Mouse (Mus musculus) embryonic fibroblast, embryonic 13.5 days (primary cell): Measurements from ENCODE around the gene Lrrc4b. TPM values are rescaled to one million over a fixed set of nuclear protein-coding genes. Genes with fewer than 3 reads are reported as not detected.

Source experiments
- H3K27ac ChIP-seq: 2 replicates; pipeline ENCODE4 v1.5.1; 2012; ENCODE audit warnings: low read length, control low read depth, inconsistent platforms; ENCODE audit not compliant: insufficient read depth
- H3K4me1 ChIP-seq: 2 replicates; pipeline ENCODE4 v1.6.1; 2011; ENCODE audit warnings: low read length; ENCODE audit not compliant: control insufficient read depth, insufficient read depth
- H3K4me3 ChIP-seq: 2 replicates; pipeline ENCODE4 v1.5.1; 2011; ENCODE audit warnings: mild to moderate bottlenecking, control low read depth, low read length; ENCODE audit not compliant: insufficient read depth
- CTCF ChIP-seq: IDR thresholded peaks from 2 replicates; pipeline ENCODE4 v1.5.1; 2011; ENCODE audit warnings: mild to moderate bottlenecking, control low read depth, low read length, moderate library complexity, borderline replicate concordance; ENCODE audit not compliant: insufficient read depth
- POLR2A ChIP-seq: IDR thresholded peaks from 2 replicates; pipeline ENCODE4 v1.6.1; 2011; ENCODE audit warnings: low read depth, mild to moderate bottlenecking, control low read depth, low read length, moderate library complexity
- polyA plus RNA-seq: library from polyadenylated mRNA; stranded (reverse); fragments of >200 nt; gene quantifications from 2 replicates; pipeline ENCODE4 v1.2.4, GENCODE M21; 2011; ENCODE audit warnings: low read depth; ENCODE audit not compliant: missing spikeins, insufficient read length

Lrrc4b gene
- polyA plus RNA-seq, 1 experiment = 0.32 TPM

DNA sequence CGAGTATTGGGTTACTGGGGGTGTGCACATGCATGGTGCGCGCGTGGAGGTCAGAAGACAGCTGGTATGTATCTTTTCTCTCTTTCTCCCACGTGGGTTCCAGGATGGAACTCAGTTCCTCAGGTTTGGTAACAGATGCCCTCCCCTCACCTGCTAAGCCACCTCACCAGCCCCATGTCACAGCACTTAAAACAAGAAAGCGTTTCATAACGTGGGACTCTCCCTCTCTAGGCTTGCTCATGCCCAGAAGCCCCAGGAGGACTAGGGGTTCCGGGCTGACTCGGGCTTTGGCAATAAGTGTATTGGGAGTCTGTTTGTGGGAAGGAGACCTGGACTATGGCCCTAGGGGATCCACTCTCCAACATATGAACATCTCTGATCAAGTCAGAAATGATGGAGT lies 5.3 kb downstream of the Lrrc4b start:
- no peak overlapping the region for H3K27ac ChIP-seq
- no peak overlapping the region for H3K4me3 ChIP-seq
- no peaks in the 10 kb centered on the region for H3K4me1 ChIP-seq
- TF ChIP-seq POLR2A (no peak), CTCF (no peak)

DNA sequence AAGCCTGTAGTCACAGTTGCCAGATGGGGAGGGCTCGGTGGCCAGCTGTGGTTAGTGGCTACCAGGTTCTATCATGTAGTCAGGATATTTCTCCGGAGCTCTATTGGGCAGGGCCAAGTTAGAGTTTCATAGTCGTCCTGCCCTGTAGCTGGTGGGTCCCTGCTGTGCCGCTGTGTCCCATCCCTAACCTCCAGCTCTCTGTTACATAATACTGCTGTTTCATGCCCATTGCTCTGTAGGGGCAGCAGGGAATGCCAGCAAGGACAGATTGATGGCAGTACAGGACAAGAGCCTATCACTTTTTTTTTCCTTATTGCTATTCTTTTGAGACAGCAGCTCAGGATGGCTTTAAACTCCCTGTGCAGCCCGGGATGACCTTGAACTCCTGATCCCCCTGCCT lies 7.0 kb downstream of the Lrrc4b start:
- H3K27ac ChIP-seq = no peak overlapping the region
- no peaks in the 10 kb centered on the region for H3K4me1 ChIP-seq
- no peak overlapping the region for H3K4me3 ChIP-seq
- TF ChIP-seq CTCF (no peak), POLR2A (no peak)

DNA sequence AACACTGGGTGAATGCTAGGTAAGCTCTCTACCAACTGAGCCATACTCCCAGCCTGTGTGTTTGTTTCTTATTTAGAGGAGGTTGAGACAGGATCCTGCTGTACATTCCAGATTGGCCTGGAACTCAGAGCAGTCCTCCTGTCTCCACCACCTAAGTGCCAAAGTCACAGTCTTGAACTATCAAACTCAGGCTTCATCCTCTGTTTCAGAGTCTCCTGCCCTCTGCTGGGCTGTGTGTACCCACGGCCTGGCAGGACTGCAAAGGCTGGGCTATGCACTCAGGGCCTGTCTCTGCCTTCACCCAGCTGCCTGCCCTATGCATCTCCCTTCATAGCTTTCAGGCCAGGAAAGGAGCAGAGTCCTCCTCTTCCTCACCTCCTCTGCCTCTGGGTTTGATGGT lies 7.4 kb downstream of the Lrrc4b start:
- no peak overlapping the region for H3K27ac ChIP-seq
- TF ChIP-seq POLR2A = no peak
- no peak for TF ChIP-seq CTCF
- H3K4me1 ChIP-seq = no peaks in the 10 kb centered on the region
- no peak overlapping the region for H3K4me3 ChIP-seq

DNA sequence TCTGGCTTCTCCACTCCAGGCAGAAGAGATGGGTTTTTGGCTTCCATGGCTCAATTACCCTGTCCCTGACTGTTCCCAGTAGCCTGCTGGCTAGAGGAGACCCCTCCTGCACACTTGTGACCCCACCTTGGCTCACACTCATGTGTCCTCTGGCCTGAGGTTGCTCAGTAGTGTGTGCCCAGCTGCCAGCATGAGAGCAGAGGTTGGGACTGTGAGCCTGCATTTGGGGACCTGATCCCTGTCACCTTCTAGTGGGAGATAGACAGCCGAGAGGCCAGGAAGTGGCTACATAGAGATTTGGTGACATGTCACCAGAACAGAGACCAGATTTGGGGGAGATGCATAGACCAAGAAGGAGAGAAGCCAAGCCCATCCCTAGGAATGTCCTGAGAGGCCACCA lies 8.4 kb downstream of the Lrrc4b start:
- H3K4me1 ChIP-seq = no peaks in the 10 kb centered on the region
- no peak for TF ChIP-seq POLR2A
- TF ChIP-seq CTCF = no peak
- H3K27ac ChIP-seq = no peak overlapping the region
- no peak overlapping the region for H3K4me3 ChIP-seq

GRCm38 (mm10) chr7:44437933-44438332 lies 9.1 kb downstream of the Lrrc4b start:
- TF ChIP-seq CTCF (no peak), POLR2A (no peak)
- no peak overlapping the region for H3K4me3 ChIP-seq

DNA sequence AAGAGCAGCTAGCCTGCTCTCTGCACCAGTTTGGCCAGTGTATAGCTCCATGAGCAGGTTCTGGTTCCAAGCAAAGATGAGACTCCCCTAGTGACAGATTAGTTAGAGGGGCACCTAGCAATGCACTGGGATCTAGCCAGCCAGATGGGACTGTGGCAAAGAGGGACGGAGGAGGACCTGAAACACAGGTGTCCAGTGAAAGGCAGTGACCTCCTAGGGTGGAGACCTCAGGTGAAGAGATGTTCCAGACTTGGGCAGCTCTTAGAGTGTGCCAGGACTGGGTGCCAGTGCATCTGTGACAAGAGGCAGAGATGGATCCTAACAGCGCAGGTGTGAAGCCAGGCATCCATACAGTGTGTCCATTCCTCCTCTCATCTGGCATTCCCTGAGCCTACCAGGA lies 10.9 kb downstream of the Lrrc4b start:
- H3K27ac ChIP-seq = no peak overlapping the region
- no peaks in the 10 kb centered on the region for H3K4me1 ChIP-seq
- TF ChIP-seq CTCF = no peak
- H3K4me3 ChIP-seq = no peak overlapping the region

More at GRCm38 (mm10) chr7:44437933-44438332, 9.1 kb downstream of the Lrrc4b start:
- H3K4me1 ChIP-seq = no peaks in the 10 kb centered on the region
- H3K27ac ChIP-seq = no peak overlapping the region

DNA sequence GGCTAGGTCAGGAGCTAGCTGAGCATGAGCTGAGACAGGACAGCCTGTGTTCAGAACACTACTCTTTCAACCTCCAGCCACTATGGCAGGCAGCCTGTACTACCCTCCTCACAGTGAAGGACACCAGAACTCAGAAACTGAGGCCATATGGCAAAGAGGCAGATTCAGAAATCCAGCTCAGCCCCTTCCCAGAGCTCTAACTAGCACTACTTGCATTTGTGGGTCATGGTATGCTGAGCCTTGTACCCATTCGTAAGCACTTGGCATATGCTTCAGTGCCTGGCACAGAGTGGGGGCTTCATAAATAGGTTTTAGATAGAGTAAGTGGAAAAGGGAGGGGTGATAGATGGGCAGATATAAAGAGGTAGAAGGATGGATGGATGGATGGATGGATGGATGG lies 11.7 kb downstream of the Lrrc4b start:
- Histone ChIP-seq H3K27ac (no peak overlapping the region), H3K4me1 (no peaks in the 10 kb centered on the region), H3K4me3 (no peak overlapping the region)
- TF ChIP-seq CTCF = no peak

GRCm38 (mm10) chr7:44441180-44441579 lies 12.4 kb downstream of the Lrrc4b start:
- no peak overlapping the region for H3K27ac ChIP-seq
- TF ChIP-seq POLR2A (no peak), CTCF (no peak)
- no peaks in the 10 kb centered on the region for H3K4me1 ChIP-seq
- no peak overlapping the region for H3K4me3 ChIP-seq

DNA sequence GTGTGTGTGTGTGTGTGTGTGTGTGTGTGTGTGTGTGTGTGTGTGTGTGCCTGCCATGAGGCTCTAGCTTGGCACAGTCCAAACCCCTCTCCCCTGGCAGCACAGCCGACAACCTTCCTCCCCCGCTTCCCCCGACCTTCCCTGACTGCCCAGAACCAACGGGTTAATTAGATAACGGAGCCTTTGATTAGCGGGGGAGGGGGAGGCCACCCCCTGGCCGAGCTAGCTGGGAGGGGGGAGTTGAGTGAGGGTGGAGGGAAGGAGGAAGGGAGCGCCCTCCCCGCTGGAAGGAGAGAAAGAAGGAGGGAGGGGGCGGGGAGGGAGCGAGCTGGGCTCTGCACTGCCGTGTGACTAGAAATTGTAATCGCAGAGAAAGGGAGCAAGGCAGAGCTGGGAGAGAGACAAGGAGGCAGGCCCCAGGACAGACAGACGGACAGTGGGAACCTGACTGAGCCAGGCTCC lies 12.9 kb downstream of the Lrrc4b start:
- Histone ChIP-seq H3K27ac (no peak overlapping the region), H3K4me3 (no peak overlapping the region), H3K4me1 (no peaks in the 10 kb centered on the region)
- no peak for TF ChIP-seq CTCF
- no peak for TF ChIP-seq POLR2A

GRCm38 (mm10) chr7:44442407-44442821 lies 13.6 kb downstream of the Lrrc4b start:
- no peak for TF ChIP-seq POLR2A
- no peak for TF ChIP-seq CTCF
- no peak overlapping the region for H3K4me3 ChIP-seq

More at GRCm38 (mm10) chr7:44442407-44442821, 13.6 kb downstream of the Lrrc4b start:
- H3K27ac ChIP-seq = no peak overlapping the region
- H3K4me1 ChIP-seq = no peaks in the 10 kb centered on the region
